Mouse (Mus musculus): Measurements from ENCODE around the gene Sh2d3c. TPM values are rescaled to one million over a fixed set of nuclear protein-coding genes. Genes with fewer than 3 reads are reported as not detected.

The Sh2d3c gene
- polyA plus RNA-seq, 1 experiment from 2014 or later = 43.5 TPM

DNA sequence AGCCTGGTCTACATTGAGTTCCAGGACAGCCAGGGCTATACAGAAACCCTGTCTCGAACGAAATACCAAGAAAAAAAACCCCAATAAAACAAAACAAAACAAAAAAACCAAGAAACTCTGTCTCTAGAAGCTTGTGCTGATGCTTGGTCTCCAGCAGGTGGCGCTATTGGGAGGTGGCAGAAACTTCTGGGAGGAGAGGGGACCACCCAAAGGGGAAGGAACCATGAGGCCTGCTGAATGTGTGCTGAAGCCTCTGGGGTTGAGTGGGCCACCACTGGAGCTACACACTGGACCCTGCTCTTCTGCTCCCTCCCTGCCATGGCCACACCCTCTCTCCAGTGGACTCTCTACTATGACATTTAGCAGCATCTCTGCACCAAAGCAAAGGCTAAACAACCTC lies 12.2 kb upstream of the Sh2d3c start:
- H3K4me1 ChIP-seq (replicated peaks; ENCODE audit: control insufficient read depth, insufficient read depth, low read length) = peaks cover 8% of the 10 kb centered on the region
- H3K27ac ChIP-seq = no peak overlapping the region
- H3K4me3 ChIP-seq (replicated peaks; ENCODE audit: low read length) = no peak overlapping the region
- DNase-seq (ENCODE audit: low spot score) (peak; percentile 72), ATAC-seq (ENCODE audit: low FRiP score) (no peak)
- 49% methylated on average over 3 of the region's 3 CpGs for WGBS
- no peaks in the 10 kb centered on the region for H3K27me3 ChIP-seq (ENCODE audit: control insufficient read depth, insufficient read depth, low read length)
- no peak overlapping the region for H3K9ac ChIP-seq
- no peak overlapping the region for H3K4me2 ChIP-seq (replicated peaks)
- H3K9me3 ChIP-seq (ENCODE audit: control insufficient read depth, low read length) = no peaks in the 10 kb centered on the region
- H3K36me3 ChIP-seq (replicated peaks; ENCODE audit: control insufficient read depth, insufficient read depth) = peaks cover 77% of the 10 kb centered on the region

DNA sequence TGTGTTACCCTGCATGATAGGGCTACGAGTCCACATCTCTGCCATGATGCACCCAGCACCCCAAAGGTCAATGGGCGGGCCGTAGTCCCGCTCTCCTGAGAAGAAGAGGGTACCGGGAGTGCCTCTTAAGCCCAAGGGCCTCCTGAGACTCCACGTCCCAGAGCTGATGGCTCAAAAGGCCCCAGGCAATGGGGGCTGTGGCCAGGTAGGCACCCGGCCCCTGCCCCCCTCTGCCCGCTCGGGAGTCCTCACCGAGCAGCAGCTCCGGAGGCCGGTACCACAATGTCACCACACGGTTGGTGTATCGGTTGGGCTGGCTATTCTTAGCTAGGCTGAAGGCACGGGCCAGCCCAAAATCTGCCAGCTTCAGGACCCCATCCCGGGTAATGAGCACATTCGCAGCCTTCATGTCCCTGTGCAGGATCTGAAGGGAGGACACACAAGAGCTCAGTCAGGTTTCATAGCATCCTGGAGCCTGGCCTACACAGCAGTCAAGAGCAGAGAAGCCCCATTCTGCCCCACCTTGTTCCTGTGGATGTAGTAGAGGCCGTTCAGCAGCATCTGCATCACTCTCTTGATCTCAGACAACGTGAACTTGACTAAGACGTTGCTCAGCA lies 11.2 kb upstream of the Sh2d3c start:
- peaks cover 16% of the 10 kb centered on the region for H3K4me1 ChIP-seq (replicated peaks; ENCODE audit: control insufficient read depth, insufficient read depth, low read length)
- no peaks in the 10 kb centered on the region for H3K9me3 ChIP-seq (ENCODE audit: control insufficient read depth, low read length)
- ATAC-seq (ENCODE audit: low FRiP score) (no peak), DNase-seq (ENCODE audit: low spot score) (no peak)
- H3K27ac ChIP-seq = no peak overlapping the region
- no peak overlapping the region for H3K9ac ChIP-seq
- no peak overlapping the region for H3K4me2 ChIP-seq (replicated peaks)
- peaks cover 69% of the 10 kb centered on the region for H3K36me3 ChIP-seq (replicated peaks; ENCODE audit: control insufficient read depth, insufficient read depth)
- 94% methylated on average over 20 of the region's 20 CpGs for WGBS
- no peaks in the 10 kb centered on the region for H3K27me3 ChIP-seq (ENCODE audit: control insufficient read depth, insufficient read depth, low read length)
- no peak overlapping the region for H3K4me3 ChIP-seq (replicated peaks; ENCODE audit: low read length)

DNA sequence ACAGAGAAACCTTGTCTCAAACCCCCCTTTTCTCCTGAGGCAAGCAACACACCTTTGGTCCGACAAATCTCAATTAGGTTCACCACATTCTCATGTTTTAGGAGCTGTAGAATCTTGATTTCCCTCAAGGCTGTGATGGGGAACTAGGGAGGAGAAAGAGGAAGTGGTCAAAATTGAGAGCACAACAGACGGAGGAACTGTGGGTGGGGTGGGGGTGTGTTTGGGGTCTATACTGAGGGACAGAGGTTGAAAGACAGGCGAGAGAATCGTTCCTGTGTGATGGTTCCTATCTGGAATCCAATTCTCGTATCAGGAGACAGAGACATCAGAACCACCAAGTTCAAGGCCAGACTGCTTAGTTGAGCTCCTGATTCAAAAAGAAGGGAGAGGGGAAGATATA lies 10.4 kb upstream of the Sh2d3c start:
- Histone ChIP-seq H3K36me3 (replicated peaks; ENCODE audit: control insufficient read depth, insufficient read depth) (peaks cover 61% of the 10 kb centered on the region), H3K4me2 (replicated peaks) (no peak overlapping the region), H3K9me3 (ENCODE audit: control insufficient read depth, low read length) (no peaks in the 10 kb centered on the region), H3K27ac (no peak overlapping the region), H3K9ac (no peak overlapping the region), H3K4me3 (replicated peaks; ENCODE audit: low read length) (no peak overlapping the region), H3K27me3 (ENCODE audit: control insufficient read depth, insufficient read depth, low read length) (no peaks in the 10 kb centered on the region), H3K4me1 (replicated peaks; ENCODE audit: control insufficient read depth, insufficient read depth, low read length) (peaks cover 16% of the 10 kb centered on the region)
- ATAC-seq (ENCODE audit: low FRiP score) (no peak), DNase-seq (ENCODE audit: low spot score) (no peak)
- WGBS = 94% methylated on average over 5 of the region's 5 CpGs

DNA sequence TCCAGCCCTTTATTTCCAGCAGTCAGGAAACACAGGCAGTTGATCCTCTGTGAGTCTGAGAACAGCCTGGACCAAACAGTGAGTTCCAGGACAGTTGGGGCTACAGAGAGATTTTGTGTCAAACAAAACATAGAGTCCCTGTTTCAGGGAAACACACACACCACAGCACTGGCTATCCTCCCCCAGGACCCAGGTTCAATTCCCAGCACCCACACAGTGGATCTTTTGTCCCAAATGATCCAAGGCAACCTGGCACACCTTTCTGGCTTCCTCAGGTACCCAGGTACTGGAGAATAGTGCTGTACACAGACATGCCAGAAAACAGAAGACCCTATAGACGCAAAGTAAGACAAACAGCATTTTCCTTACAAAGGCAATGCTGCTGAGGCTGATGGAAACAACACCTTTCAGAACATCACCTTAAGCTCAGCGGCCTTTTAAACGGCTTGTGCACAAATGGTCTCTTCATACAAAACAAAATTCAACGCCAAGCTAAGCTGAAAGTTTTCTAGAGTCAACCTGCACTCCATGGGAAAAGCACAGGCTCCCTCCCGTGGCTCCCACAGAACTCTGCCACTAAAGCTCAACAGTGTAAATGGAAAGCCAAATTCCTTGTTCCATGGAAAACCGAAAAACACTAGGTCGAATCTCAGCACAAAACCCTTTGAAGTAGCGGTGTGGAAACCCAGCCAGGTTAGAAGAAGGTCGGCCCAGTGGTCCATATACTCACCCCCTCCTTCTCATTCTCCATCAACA lies 9.4 kb upstream of the Sh2d3c start:
- Histone ChIP-seq H3K4me3 (replicated peaks; ENCODE audit: low read length) (peak overlapping the region; percentile 79), H3K4me2 (replicated peaks) (peak overlapping the region; percentile 96), H3K36me3 (replicated peaks; ENCODE audit: control insufficient read depth, insufficient read depth) (peaks cover 50% of the 10 kb centered on the region), H3K27me3 (ENCODE audit: control insufficient read depth, insufficient read depth, low read length) (no peaks in the 10 kb centered on the region), H3K9ac (peak overlapping the region; percentile 92), H3K27ac (0 out of 2 replicates have a peak overlapping the region, but pooled peaks have one; percentile 99), H3K9me3 (ENCODE audit: control insufficient read depth, low read length) (no peaks in the 10 kb centered on the region), H3K4me1 (replicated peaks; ENCODE audit: control insufficient read depth, insufficient read depth, low read length) (peaks cover 16% of the 10 kb centered on the region)
- ATAC-seq (ENCODE audit: low FRiP score) (no peak), DNase-seq (ENCODE audit: low spot score) (no peak)
- 35% methylated on average over 9 of the region's 9 CpGs for WGBS

DNA sequence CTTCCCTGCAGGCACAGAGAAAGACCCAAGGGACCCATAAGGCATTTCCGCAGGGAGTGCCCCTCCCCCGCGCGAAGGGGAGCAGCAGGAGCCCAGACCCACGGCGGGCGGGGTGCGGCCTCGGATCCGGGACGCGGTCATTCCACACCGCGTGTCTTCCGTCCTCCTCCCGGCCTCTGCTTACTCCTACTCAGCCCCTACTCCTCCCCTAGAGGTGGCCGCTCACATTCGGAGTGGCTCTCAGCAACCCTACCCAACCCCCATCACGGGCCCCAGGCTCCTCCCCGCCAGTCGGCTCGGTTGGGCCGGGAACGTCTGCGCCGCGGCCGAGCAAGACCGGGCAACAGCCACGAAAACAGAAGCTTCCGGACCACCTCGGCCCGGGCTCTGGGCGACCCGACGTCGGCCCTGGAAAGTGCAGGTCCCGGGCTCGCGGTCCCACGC lies 8.7 kb upstream of the Sh2d3c start:
- no peaks in the 10 kb centered on the region for H3K9me3 ChIP-seq (ENCODE audit: control insufficient read depth, low read length)
- H3K36me3 ChIP-seq (replicated peaks; ENCODE audit: control insufficient read depth, insufficient read depth) = peaks cover 44% of the 10 kb centered on the region
- WGBS = under 1% methylated on average over 37 of the region's 41 CpGs
- H3K4me2 ChIP-seq (replicated peaks) = peak overlapping the region; percentile 96
- DNase-seq (ENCODE audit: low spot score) = no peak
- H3K4me1 ChIP-seq (replicated peaks; ENCODE audit: control insufficient read depth, insufficient read depth, low read length) = peaks cover 16% of the 10 kb centered on the region
- H3K4me3 ChIP-seq (replicated peaks; ENCODE audit: low read length) = peak overlapping the region; percentile 79
- ATAC-seq (ENCODE audit: low FRiP score) = peak; percentile 22
- no peaks in the 10 kb centered on the region for H3K27me3 ChIP-seq (ENCODE audit: control insufficient read depth, insufficient read depth, low read length)
- H3K9ac ChIP-seq = peak overlapping the region; percentile 92
- H3K27ac ChIP-seq = peak overlapping the region; percentile 99

DNA sequence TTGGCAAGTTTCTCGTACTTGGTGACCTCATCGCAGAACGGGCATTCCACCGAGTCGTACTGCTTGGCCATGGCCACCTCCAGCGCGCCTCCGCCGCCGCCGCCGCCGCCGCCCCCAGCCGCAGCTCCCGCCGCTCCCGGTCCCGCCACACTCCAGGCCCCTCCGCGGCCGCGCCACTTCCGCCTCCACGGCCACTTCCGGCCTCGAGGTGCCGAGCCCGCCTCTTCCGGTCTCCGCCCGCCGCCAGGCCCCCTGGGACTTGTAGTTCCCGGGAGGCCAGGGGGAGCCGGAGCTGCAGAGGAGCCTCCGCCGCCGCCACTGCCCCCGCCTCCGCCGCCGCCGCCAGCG lies 8.3 kb upstream of the Sh2d3c start:
- Histone ChIP-seq H3K4me3 (replicated peaks; ENCODE audit: low read length) (peak overlapping the region; percentile 79), H3K27ac (peak overlapping the region; percentile 99), H3K4me2 (replicated peaks) (peak overlapping the region; percentile 96), H3K9ac (peak overlapping the region; percentile 92), H3K36me3 (replicated peaks; ENCODE audit: control insufficient read depth, insufficient read depth) (peaks cover 40% of the 10 kb centered on the region), H3K27me3 (ENCODE audit: control insufficient read depth, insufficient read depth, low read length) (no peaks in the 10 kb centered on the region), H3K9me3 (ENCODE audit: control insufficient read depth, low read length) (no peaks in the 10 kb centered on the region), H3K4me1 (replicated peaks; ENCODE audit: control insufficient read depth, insufficient read depth, low read length) (peaks cover 16% of the 10 kb centered on the region)
- WGBS = 1% methylated on average over 30 of the region's 44 CpGs
- DNase-seq (ENCODE audit: low spot score) = peak; percentile 94
- peak; percentile 88 for ATAC-seq (ENCODE audit: low FRiP score)

DNA sequence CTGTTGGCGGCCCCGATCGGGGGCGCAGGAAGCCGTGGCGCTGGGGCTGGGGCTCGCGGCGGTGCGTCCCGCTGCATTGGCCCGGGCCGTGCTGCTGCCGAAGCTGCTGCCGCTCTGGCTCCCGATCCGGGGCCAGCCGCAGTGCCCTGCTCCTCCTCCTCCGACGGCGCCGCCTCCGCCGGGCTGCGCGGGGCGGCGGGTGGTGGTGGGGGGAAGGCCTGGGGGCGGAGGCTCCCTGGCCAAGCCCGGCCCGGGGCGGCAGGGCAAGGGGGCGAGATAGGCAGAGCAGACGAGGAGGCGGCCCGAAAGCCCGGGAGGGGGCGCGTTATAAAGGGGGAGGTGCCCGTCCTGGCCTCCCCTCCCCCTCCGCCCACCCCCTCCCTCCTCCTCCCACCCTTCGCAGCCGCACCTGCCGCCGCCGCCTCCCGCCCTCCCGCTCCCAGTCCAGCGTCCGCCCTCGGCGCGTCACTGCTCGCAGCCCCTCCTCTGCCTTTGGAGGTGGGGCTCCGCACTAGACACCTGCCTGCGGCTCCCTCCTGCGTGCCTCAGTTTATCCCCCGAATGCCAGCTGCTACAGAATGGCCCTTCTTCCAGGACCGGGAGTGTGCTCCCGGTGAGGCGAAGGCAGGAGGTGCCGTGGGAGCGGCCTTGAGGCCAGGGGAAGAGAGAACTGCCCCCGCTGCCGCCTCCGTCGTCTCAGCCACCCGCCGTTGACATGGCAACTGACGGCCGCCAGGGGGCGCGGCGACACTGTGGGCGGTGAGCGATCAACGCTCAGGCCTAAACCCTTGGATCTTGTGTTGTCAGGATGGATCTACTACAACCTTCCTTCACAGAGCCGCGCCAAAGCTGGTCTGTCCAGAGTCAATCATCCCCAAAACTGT lies 7.7 kb upstream of the Sh2d3c start, which contains the start of gene Cdk9:
TSS of gene Cdk9 (minus strand) at position 143 of the 884 bp plus-strand sequence.
- Histone ChIP-seq H3K27ac (peak within 1 kb of the TSS; percentile 99), H3K27me3 (ENCODE audit: control insufficient read depth, insufficient read depth, low read length) (no peaks in the 10 kb centered on the region), H3K9me3 (ENCODE audit: control insufficient read depth, low read length) (no peaks in the 10 kb centered on the region), H3K9ac (peak within 1 kb of the TSS; percentile 92), H3K36me3 (replicated peaks; ENCODE audit: control insufficient read depth, insufficient read depth) (peaks cover 34% of the 10 kb centered on the region), H3K4me3 (replicated peaks; ENCODE audit: low read length) (peak within 1 kb of the TSS; percentile 79), H3K4me1 (replicated peaks; ENCODE audit: control insufficient read depth, insufficient read depth, low read length) (peaks cover 16% of the 10 kb centered on the region), H3K4me2 (replicated peaks) (peak within 1 kb of the TSS; percentile 96)
- WGBS = 0% methylated on average over 53 of the region's 79 CpGs
- ATAC-seq (ENCODE audit: low FRiP score) (peak; percentile 88), DNase-seq (ENCODE audit: low spot score) (peak; percentile 94)

DNA sequence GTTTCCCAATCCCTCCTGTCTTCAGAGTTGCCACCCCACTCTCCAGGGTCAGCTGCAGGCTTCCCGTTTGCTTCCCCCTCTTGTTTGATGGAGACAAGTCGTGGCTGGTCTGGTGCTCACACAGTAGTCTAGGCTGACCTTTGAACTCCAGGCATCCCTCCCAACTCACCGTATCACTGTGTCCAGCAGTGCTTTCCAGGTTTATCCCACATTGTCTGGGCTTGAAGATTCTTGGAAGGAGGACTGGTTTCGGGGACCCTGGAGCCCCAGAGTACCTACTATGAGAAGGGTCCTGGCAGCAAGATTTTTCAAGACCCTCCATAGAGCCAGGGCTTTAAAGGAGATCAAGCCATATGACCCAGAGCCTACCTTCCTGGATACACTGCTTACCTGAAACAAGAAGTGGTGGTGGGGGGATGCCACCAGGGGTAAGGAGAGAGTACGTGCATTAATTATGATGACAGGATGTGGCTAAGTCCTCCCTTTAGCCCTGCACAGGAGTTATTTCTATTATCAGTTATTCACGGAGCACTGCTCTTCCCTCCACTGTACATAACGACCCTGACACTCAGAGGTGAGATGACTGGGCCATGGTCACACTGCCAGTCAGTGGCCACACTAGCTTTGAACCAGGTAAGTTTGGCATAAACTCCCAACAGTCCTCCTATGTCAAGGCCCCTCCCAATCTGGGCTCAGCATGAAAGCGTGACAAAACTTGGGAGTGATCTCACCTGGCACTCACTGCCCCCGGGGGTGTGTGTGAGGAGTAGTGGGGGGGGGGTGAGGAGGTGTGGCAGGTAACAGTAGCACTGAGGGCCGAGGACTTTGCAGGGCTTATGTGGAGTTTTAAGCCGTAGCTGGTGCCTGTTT lies 6.5 kb upstream of the Sh2d3c start:
- Histone ChIP-seq H3K9ac (peak overlapping the region; percentile 92), H3K27me3 (ENCODE audit: control insufficient read depth, insufficient read depth, low read length) (no peaks in the 10 kb centered on the region), H3K4me1 (replicated peaks; ENCODE audit: control insufficient read depth, insufficient read depth, low read length) (peaks cover 20% of the 10 kb centered on the region), H3K4me2 (replicated peaks) (peak overlapping the region; percentile 96), H3K36me3 (replicated peaks; ENCODE audit: control insufficient read depth, insufficient read depth) (peaks cover 22% of the 10 kb centered on the region), H3K4me3 (replicated peaks; ENCODE audit: low read length) (no peak overlapping the region), H3K9me3 (ENCODE audit: control insufficient read depth, low read length) (no peaks in the 10 kb centered on the region), H3K27ac (peak overlapping the region; percentile 99)
- 63% methylated on average over 11 of the region's 11 CpGs for WGBS
- no peak for ATAC-seq (ENCODE audit: low FRiP score)
- no peak for DNase-seq (ENCODE audit: low spot score)
